Mouse (Mus musculus): Measurements from ENCODE around the gene Gm9508.

Gene Gm9508

GRCm38 (mm10) chr10:77667402-77667801 is 29.6 kb downstream of the Gm9508 start:
- DNase-seq = no peak

GRCm38 (mm10) chr10:77666342-77666741 is 30.7 kb downstream of the Gm9508 start:
- DNase-seq = no peak

DNA sequence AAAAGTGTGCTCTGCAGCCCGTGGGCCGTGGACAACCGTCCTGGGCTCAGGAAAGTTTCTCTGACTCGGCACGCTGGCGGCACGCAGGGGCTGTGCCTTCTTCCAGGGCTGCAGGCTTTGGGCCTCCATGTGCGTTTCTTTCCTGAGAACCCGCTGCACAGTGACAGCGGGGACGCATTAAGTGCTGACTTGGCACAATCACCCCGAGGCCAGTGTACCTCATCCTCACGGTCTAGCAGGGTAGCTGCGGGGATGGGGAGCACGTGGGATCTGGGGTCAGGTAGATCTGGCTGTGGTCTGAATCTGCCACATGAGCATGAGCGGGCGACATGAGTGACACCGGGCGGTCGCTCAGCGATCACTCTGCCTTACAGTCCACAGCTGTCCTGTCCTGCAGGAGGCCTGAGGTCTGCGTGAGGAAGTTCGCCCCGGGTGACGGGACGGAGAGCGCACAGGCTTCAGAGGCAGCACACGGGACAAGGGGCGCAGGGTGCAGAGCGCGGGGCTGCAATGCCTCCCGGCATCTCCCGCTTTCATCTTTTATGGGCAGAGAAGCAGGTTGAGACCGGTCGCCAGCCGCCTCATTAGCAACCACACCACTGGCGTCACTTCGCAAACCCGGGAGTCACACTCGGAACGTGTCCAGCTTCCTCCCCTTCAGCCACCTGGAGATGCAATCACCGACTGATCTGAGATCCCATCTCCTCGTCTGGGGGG is 32.9 kb downstream of the Gm9508 start:
- no peak for DNase-seq

- no peak for DNase-seq
Measured at GRCm38 (mm10) chr10:77658286-77658994, 38.6 kb downstream of the Gm9508 start.

DNA sequence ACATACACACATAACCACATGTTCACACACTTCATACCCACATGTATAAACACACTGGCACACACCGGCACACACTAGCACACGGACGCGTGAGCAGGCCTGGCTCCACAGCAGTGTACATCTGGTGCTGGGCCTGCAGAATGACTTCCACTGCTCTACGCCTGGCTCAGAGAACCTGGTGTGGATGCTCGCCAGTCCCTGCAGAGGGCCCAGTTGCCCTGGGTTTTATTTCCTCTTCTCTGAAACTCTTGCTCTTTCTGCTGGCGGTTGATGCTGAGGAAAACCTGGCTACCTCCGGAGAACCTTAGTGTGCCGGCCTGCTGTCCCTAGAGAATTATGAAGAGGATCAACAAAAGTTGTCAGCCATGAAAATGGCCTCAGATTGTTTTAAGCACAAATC is 45.0 kb downstream of the Gm9508 start:
- no peak for DNase-seq

- no peak for DNase-seq
Measured at GRCm38 (mm10) chr10:77647901-77648300, 49.1 kb downstream of the Gm9508 start.

GRCm38 (mm10) chr10:77647461-77647860 is 49.6 kb downstream of the Gm9508 start:
- no peak for DNase-seq

All from thymus, postnatal 4 days (tissue).